In genomic region chr4:129143509-129143908, GRCm38 (mm10) we compare ENCODE assay signal across 23 mouse cellular contexts. TPM values are rescaled to one million over a fixed set of nuclear protein-coding genes. Genes with fewer than 3 reads are reported as not detected.
DNase-seq lines count a peak whose midpoint lies in the region; ATAC-seq lines count a peak whose summit lies in the region.
"Had no signal": no experiment of that assay in that cellular context is flagged by ENCODE, and none has a peak within 500 bp of the region (broad histone marks: within the 10 kb centered on the region; RNA-seq: fewer than 3 reads in every experiment).

No protein-coding gene starts in this region.

- 91% methylated on average over 5 of the region's 5 CpGs for WGBS in hindbrain, embryonic 15.5 days
- whole genome bisulfite sequencing in hindbrain, embryonic 12.5 days, result 89% methylated on average over 5 of the region's 5 CpGs
- 89% methylated on average over 5 of the region's 5 CpGs for WGBS in midbrain, embryonic 13.5 days
- 88% methylated on average over 5 of the region's 5 CpGs for WGBS in midbrain, embryonic 16.5 days

- DNase-seq in cerebellum, adult 9-11 months, result peak; percentile 50
- DNase-seq in cerebellum, postnatal 14 days, result no peak
- peak; percentile 26 for DNase-seq in naive thymus-derived CD4-positive, alpha-beta T cell, adult 2 months (ENCODE audit: low read depth)
- no peak for DNase-seq in right cerebral cortex, adult 2 months (ENCODE audit: low spot score in 2 of 2)
- DNase-seq: adrenal gland, postnatal 10 days; cerebellum, postnatal 36 days; heart, postnatal 10 days; kidney, postnatal 4 days; liver; lung, adult 18-20 months; lung, postnatal 14 days; retina, postnatal 1 day; thymus, postnatal 4 days had no signal

- peak overlapping the region; percentile 84; the same call in 1 of the 2 replicates for H3K27ac ChIP-seq in hindbrain, embryonic 15.5 days (replicated peaks)
- H3K27ac ChIP-seq in hindbrain, embryonic 12.5 days, result no peak overlapping the region
- 0 out of 2 replicates have a peak overlapping the region, but pooled peaks have one; percentile 77 for H3K27ac ChIP-seq in midbrain, embryonic 13.5 days
- H3K27ac ChIP-seq in midbrain, embryonic 16.5 days (ENCODE audit: low read length), result no peak overlapping the region
- H3K27ac ChIP-seq: kidney, embryonic 15.5 days had no signal

- no peak overlapping the region for H3K4me3 ChIP-seq in hindbrain, embryonic 15.5 days
- no peak overlapping the region for H3K4me3 ChIP-seq in hindbrain, embryonic 12.5 days
- no peak overlapping the region for H3K4me3 ChIP-seq in midbrain, embryonic 13.5 days (replicated peaks)
- H3K4me3 ChIP-seq in midbrain, embryonic 16.5 days (ENCODE audit: low read depth, low read length), result no peak overlapping the region
- H3K4me3 ChIP-seq: kidney, embryonic 15.5 days had no signal

- H3K4me1 ChIP-seq in hindbrain, embryonic 15.5 days (replicated peaks), result peaks cover 39% of the 10 kb centered on the region
- H3K4me1 ChIP-seq in hindbrain, embryonic 12.5 days, result peaks cover 15% of the 10 kb centered on the region
- H3K4me1 ChIP-seq in midbrain, embryonic 13.5 days (replicated peaks), result peaks cover 36% of the 10 kb centered on the region
- peaks cover 21% of the 10 kb centered on the region for H3K4me1 ChIP-seq in midbrain, embryonic 16.5 days (ENCODE audit: control insufficient read depth, insufficient read depth, low read length)

- H3K4me2 ChIP-seq in hindbrain, embryonic 15.5 days, result no peak overlapping the region
- no peak overlapping the region for H3K4me2 ChIP-seq in hindbrain, embryonic 12.5 days (replicated peaks)
- H3K4me2 ChIP-seq in midbrain, embryonic 13.5 days (replicated peaks), result no peak overlapping the region
- H3K4me2 ChIP-seq in midbrain, embryonic 16.5 days (ENCODE audit: low read length), result no peak overlapping the region
- H3K4me2 ChIP-seq: heart, embryonic 11.5 days; kidney, embryonic 15.5 days had no signal

- no peaks in the 10 kb centered on the region for H3K9me3 ChIP-seq in hindbrain, embryonic 15.5 days
- no peaks in the 10 kb centered on the region for H3K9me3 ChIP-seq in hindbrain, embryonic 12.5 days (replicated peaks)
- no peaks in the 10 kb centered on the region for H3K9me3 ChIP-seq in midbrain, embryonic 13.5 days
- no peaks in the 10 kb centered on the region for H3K9me3 ChIP-seq in midbrain, embryonic 16.5 days (replicated peaks; ENCODE audit: control insufficient read depth, low read length, poor library complexity, severe bottlenecking)
- H3K9me3 ChIP-seq: kidney, embryonic 15.5 days had no signal

- ATAC-seq in hindbrain, embryonic 15.5 days (ENCODE audit: low FRiP score, low read depth), result no peak
- ATAC-seq in hindbrain, embryonic 12.5 days (ENCODE audit: low FRiP score), result no peak
- no peak for ATAC-seq in midbrain, embryonic 13.5 days
- ATAC-seq in midbrain, embryonic 16.5 days, result no peak
- ATAC-seq: activated CD4-positive, CD25-positive, alpha-beta regulatory T cell, adult 4 months; CD4-positive, CD25-positive, alpha-beta regulatory T cell, adult 4 months; intestine, postnatal 0 days had no signal

- no peak overlapping the region for H3K9ac ChIP-seq in hindbrain, embryonic 15.5 days
- H3K9ac ChIP-seq in hindbrain, embryonic 12.5 days, result no peak overlapping the region
- no peak overlapping the region for H3K9ac ChIP-seq in midbrain, embryonic 13.5 days (replicated peaks)
- no peak overlapping the region for H3K9ac ChIP-seq in midbrain, embryonic 16.5 days (ENCODE audit: low read depth, low read length)
- H3K9ac ChIP-seq: kidney, embryonic 15.5 days had no signal

- 0 out of 2 replicates have a peak, but pooled peaks cover 1% of the 10 kb centered on the region for H3K27me3 ChIP-seq in hindbrain, embryonic 15.5 days
- H3K27me3 ChIP-seq in hindbrain, embryonic 12.5 days, result peaks cover 12% of the 10 kb centered on the region
- H3K27me3 ChIP-seq in midbrain, embryonic 13.5 days, result peaks cover 6% of the 10 kb centered on the region
- H3K27me3 ChIP-seq in midbrain, embryonic 16.5 days (ENCODE audit: control insufficient read depth, insufficient read depth, low read depth, low read length), result no peaks in the 10 kb centered on the region

- no peaks in the 10 kb centered on the region for H3K36me3 ChIP-seq in hindbrain, embryonic 15.5 days
- H3K36me3 ChIP-seq in hindbrain, embryonic 12.5 days, result 0 out of 2 replicates have a peak, but pooled peaks cover 2% of the 10 kb centered on the region
- peaks cover under 1% of the 10 kb centered on the region; the same call in 1 of the 2 replicates for H3K36me3 ChIP-seq in midbrain, embryonic 13.5 days
- no peaks in the 10 kb centered on the region for H3K36me3 ChIP-seq in midbrain, embryonic 16.5 days (ENCODE audit: control insufficient read depth, insufficient read depth, low read length)

RNA-seq across cellular contexts. Expression of gene Fndc5, which starts 6.7 kb away (rescaled TPM):
- 12.5 and 15.0 TPM in 2 replicates for polyA plus RNA-seq in hindbrain, embryonic 15.5 days (2015; fragmentation: Nextera tagmentation; extraction: Ambion mirVana)
- 3.9 and 6.2 TPM in 2 replicates for polyA plus RNA-seq in hindbrain, embryonic 12.5 days (2016; fragmentation: Nextera tagmentation; extraction: Ambion mirVana)
- 1.9 and 2.0 TPM in 2 replicates for polyA plus RNA-seq in midbrain, embryonic 13.5 days (2015; fragmentation: Nextera tagmentation; extraction: Ambion mirVana)
- polyA plus RNA-seq in midbrain, embryonic 16.5 days (2015; fragmentation: Nextera tagmentation; extraction: Ambion mirVana), result 5.9 and 6.2 TPM in 2 replicates

RNA-seq across cellular contexts. Expression of gene Hpca, which starts 21.7 kb away (rescaled TPM):
- 110 and 133 TPM in 2 replicates for polyA plus RNA-seq in hindbrain, embryonic 15.5 days (2015; fragmentation: Nextera tagmentation; extraction: Ambion mirVana)
- 8.8 and 12.1 TPM in 2 replicates for polyA plus RNA-seq in hindbrain, embryonic 12.5 days (2016; fragmentation: Nextera tagmentation; extraction: Ambion mirVana)
- polyA plus RNA-seq in midbrain, embryonic 13.5 days (2015; fragmentation: Nextera tagmentation; extraction: Ambion mirVana), result 17.1 and 17.9 TPM in 2 replicates
- polyA plus RNA-seq in midbrain, embryonic 16.5 days (2015; fragmentation: Nextera tagmentation; extraction: Ambion mirVana), result 85.5 and 130 TPM in 2 replicates
- polyA plus RNA-seq: activated CD4-positive, CD25-positive, alpha-beta regulatory T cell, adult 4 months; CD4-positive, CD25-positive, alpha-beta regulatory T cell, adult 4 months had no signal

RNA-seq across cellular contexts. Expression of gene Tmem54, which starts 38.2 kb away (rescaled TPM):
- polyA plus RNA-seq in hindbrain, embryonic 15.5 days (2015; fragmentation: Nextera tagmentation; extraction: Ambion mirVana), result 0.14 TPM in 1 of 2 replicates, not detected in the other
- 1.1 and 1.7 TPM in 2 replicates for polyA plus RNA-seq in hindbrain, embryonic 12.5 days (2016; fragmentation: Nextera tagmentation; extraction: Ambion mirVana)
- polyA plus RNA-seq in midbrain, embryonic 13.5 days (2015; fragmentation: Nextera tagmentation; extraction: Ambion mirVana), result not detected in 2 replicates
- polyA plus RNA-seq in midbrain, embryonic 16.5 days (2015; fragmentation: Nextera tagmentation; extraction: Ambion mirVana), result not detected in 2 replicates
- polyA plus RNA-seq: activated CD4-positive, CD25-positive, alpha-beta regulatory T cell, adult 4 months; CD4-positive, CD25-positive, alpha-beta regulatory T cell, adult 4 months; forebrain, embryonic 14.5 days had no signal

RNA-seq across cellular contexts. Expression of gene S100pbp, which starts 46.0 kb away (rescaled TPM):
- polyA plus RNA-seq in hindbrain, embryonic 15.5 days (2015; fragmentation: Nextera tagmentation; extraction: Ambion mirVana), result 19.6 and 20.5 TPM in 2 replicates
- polyA plus RNA-seq in hindbrain, embryonic 12.5 days (2016; fragmentation: Nextera tagmentation; extraction: Ambion mirVana), result 23.2 and 26.7 TPM in 2 replicates
- polyA plus RNA-seq in midbrain, embryonic 13.5 days (2015; fragmentation: Nextera tagmentation; extraction: Ambion mirVana), result 19.9 and 21.3 TPM in 2 replicates
- 27.0 and 28.0 TPM in 2 replicates for polyA plus RNA-seq in midbrain, embryonic 16.5 days (2015; fragmentation: Nextera tagmentation; extraction: Ambion mirVana)

RNA-seq across cellular contexts. Expression of gene Yars, which starts 46.1 kb away (rescaled TPM):
- 102 and 111 TPM in 2 replicates for polyA plus RNA-seq in hindbrain, embryonic 15.5 days (2015; fragmentation: Nextera tagmentation; extraction: Ambion mirVana)
- polyA plus RNA-seq in hindbrain, embryonic 12.5 days (2016; fragmentation: Nextera tagmentation; extraction: Ambion mirVana), result 98.1 and 104 TPM in 2 replicates
- 102 and 115 TPM in 2 replicates for polyA plus RNA-seq in midbrain, embryonic 13.5 days (2015; fragmentation: Nextera tagmentation; extraction: Ambion mirVana)
- 111 and 116 TPM in 2 replicates for polyA plus RNA-seq in midbrain, embryonic 16.5 days (2015; fragmentation: Nextera tagmentation; extraction: Ambion mirVana)

Comparison
In these comparisons a context has a peak if more than half of its experiments do, and no peak if none do; other contexts are left out.
1. DNase-seq: peak in cerebellum, adult 9-11 months (single experiment) and naive thymus-derived CD4-positive, alpha-beta T cell, adult 2 months (single experiment); none in cerebellum, postnatal 14 days (0 of 2) and right cerebral cortex, adult 2 months (0 of 2).
2. H3K27ac ChIP-seq: peak in hindbrain, embryonic 15.5 days (single experiment) and midbrain, embryonic 13.5 days (single experiment); none in hindbrain, embryonic 12.5 days (single experiment) and midbrain, embryonic 16.5 days (single experiment).